Mouse (Mus musculus) stomach, postnatal 0 days (tissue): ENCODE results near the gene Plxna2. TPM values are rescaled to one million over a fixed set of nuclear protein-coding genes. Genes with fewer than 3 reads are reported as not detected.
A peak's percentile ranks its signal among the peaks of the same experiment; 100 is the strongest.

Experiments used
- ATAC-seq: fragments of 200-750 bp; cut with Nextera tagmentation; 2 replicates; pipeline ENCODE4 v1.8.0; 2017; ENCODE audit not compliant: low FRiP score, low TSS enrichment
- DNase-seq: peaks from one replicate; pipeline ENCODE4 v3.0.0-alpha.2; 2016; ENCODE audit warnings: low spot score
- H3K27ac ChIP-seq: fragments of 300-500 bp; sonication (generic); replicated peaks from 2 replicates; pipeline ENCODE4 v1.5.1; 2014; ENCODE audit warnings: mild to moderate bottlenecking, control low read depth
- H3K27me3 ChIP-seq: fragments of 300-500 bp; sonication (generic); 2 replicates; pipeline ENCODE4 v1.6.1; 2014; ENCODE audit warnings: low read length; ENCODE audit not compliant: control insufficient read depth, insufficient read depth
- H3K36me3 ChIP-seq: fragments of 300-500 bp; sonication (generic); 2 replicates; pipeline ENCODE4 v1.6.1; 2014; ENCODE audit warnings: low read length, mixed read lengths; ENCODE audit not compliant: control insufficient read depth, insufficient read depth
- H3K4me1 ChIP-seq: fragments of 300-500 bp; sonication (generic); replicated peaks from 2 replicates; pipeline ENCODE4 v1.6.1; 2014; ENCODE audit warnings: antibody characterized with exemption; ENCODE audit not compliant: control insufficient read depth, insufficient read depth
- H3K4me2 ChIP-seq: fragments of 300-500 bp; sonication (generic); replicated peaks from 2 replicates; pipeline ENCODE4 v1.6.1; 2014; ENCODE audit warnings: low read depth, mild to moderate bottlenecking, control low read depth, moderate library complexity
- H3K4me3 ChIP-seq: fragments of 300-500 bp; sonication (generic); 2 replicates; pipeline ENCODE4 v1.5.1; 2014; ENCODE audit warnings: low read depth, low read length, control low read depth
- H3K9ac ChIP-seq: fragments of 300-500 bp; sonication (generic); 2 replicates; pipeline ENCODE4 v1.6.1; 2014; ENCODE audit warnings: mild to moderate bottlenecking, low read length, control low read depth, mixed read lengths
- H3K9me3 ChIP-seq: fragments of 300-500 bp; sonication (generic); 2 replicates; pipeline ENCODE4 v1.6.1; 2016; ENCODE audit warnings: low read length; ENCODE audit not compliant: control insufficient read depth
- CTCF ChIP-seq: IDR thresholded peaks from 2 replicates; pipeline ENCODE4 v1.5.1; 2016; ENCODE audit warnings: antibody characterized with exemption, low read depth, mild to moderate bottlenecking, moderate library complexity
- EP300 ChIP-seq: optimal IDR thresholded peaks from 2 replicates; pipeline ENCODE3; 2016; ENCODE audit warnings: antibody characterized with exemption
- WGBS: fragments of 180-500 bp; shearing (Covaris S2); extraction: QIAGEN DNeasy Blood & Tissue Kit; methylation state at CpG from one replicate; pipeline ENCODE4 v1.1.7; 2014; 5-methylcytosine and 5-hydroxymethylcytosine counted together
- polyA plus RNA-seq: library from polyadenylated mRNA; unstranded; fragments of >200 nt; fragmentation: Nextera tagmentation; extraction: Ambion mirVana; gene quantifications from 2 replicates; pipeline ENCODE4 v1.2.1, GENCODE M21; 2015

Plxna2 gene
- polyA plus RNA-seq, 1 experiment from 2014 or later, result 3.5 TPM

DNA sequence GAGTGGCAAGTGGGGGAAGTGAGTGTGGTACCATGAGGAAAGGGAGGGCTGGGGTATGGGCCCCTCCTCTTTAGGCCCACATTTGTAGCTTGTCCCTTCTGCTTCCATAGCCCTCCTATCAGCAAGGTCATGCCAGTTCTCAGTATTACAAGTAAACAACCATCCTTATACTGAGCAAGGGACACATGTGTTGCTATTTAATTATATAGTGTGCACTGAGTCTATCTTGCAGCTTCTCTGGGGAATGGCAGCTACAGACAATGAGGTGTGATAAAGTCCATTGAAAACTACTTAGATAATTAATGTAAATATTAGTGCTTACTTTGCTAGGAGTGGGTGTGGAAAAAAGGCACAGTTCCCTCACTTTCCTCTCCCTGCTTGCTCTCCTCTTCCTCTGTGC lies 75.0 kb downstream of the Plxna2 start:
- Histone ChIP-seq H3K9me3 (no peaks in the 10 kb centered on the region), H3K4me3 (no peak overlapping the region), H3K27ac (no peak overlapping the region), H3K27me3 (no peaks in the 10 kb centered on the region), H3K9ac (no peak overlapping the region), H3K4me2 (no peak overlapping the region), H3K4me1 (peaks cover 3% of the 10 kb centered on the region; the same call in 1 of the 2 replicates), H3K36me3 (no peaks in the 10 kb centered on the region)
- DNase-seq (no peak), ATAC-seq (peak; percentile 50; the same call in 1 of the 2 replicates)
- no peak for TF ChIP-seq EP300
- no peak for TF ChIP-seq CTCF

DNA sequence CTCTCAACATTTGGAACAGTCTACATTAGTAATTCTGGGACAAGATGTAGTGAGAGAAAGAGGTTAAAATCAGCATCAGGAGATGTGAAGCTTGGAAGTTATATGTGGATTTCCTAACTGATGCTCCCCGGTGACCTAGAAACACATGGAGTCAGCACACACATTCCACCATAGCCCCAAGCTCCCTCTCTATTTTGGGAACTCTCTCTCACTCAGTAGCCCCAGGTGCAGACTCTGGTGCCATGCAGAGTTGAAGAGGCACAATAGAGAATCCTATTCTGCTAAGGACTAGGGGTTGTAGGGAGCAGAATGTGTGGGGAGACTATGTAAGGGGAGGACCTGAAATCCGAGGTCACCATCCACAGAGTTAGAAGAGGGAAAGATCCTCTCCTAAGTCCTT lies 75.5 kb downstream of the Plxna2 start:
- H3K36me3 ChIP-seq, result no peaks in the 10 kb centered on the region
- peaks cover 3% of the 10 kb centered on the region; the same call in 1 of the 2 replicates for H3K4me1 ChIP-seq
- no peaks in the 10 kb centered on the region for H3K9me3 ChIP-seq
- DNase-seq (no peak), ATAC-seq (no peak)
- H3K4me3 ChIP-seq, result no peak overlapping the region
- WGBS, result 58% methylated on average over 2 of the region's 2 CpGs
- H3K27ac ChIP-seq, result no peak overlapping the region
- H3K9ac ChIP-seq, result no peak overlapping the region
- H3K4me2 ChIP-seq, result no peak overlapping the region
- no peaks in the 10 kb centered on the region for H3K27me3 ChIP-seq
- no peak for TF ChIP-seq EP300
- no peak for TF ChIP-seq CTCF

DNA sequence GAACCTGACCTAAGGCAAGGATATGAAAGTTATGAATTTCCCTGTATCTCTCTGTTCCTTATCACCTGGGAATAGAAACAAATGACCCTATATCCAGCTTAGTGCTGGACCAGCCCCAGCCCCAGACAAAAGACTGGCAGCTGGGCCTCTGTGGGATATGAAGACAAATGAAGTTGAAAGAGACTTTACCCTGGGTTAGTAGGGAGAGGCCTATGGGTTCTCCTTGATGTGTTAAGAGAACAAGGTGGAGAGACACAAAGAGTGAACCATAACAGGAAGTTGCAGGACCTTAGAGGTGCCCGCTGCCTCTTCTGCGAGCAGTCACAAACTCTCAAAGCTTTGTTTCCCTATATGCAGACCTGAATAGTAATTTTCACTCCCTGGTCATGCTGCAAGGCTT lies 76.8 kb downstream of the Plxna2 start:
- no peak for DNase-seq
- H3K4me1 ChIP-seq, result peaks cover 3% of the 10 kb centered on the region; the same call in 1 of the 2 replicates
- H3K4me2 ChIP-seq, result no peak overlapping the region
- TF ChIP-seq CTCF, result no peak
- no peak for TF ChIP-seq EP300
- H3K9me3 ChIP-seq, result no peaks in the 10 kb centered on the region
- H3K4me3 ChIP-seq, result no peak overlapping the region
- no peaks in the 10 kb centered on the region for H3K36me3 ChIP-seq
- no peak overlapping the region for H3K27ac ChIP-seq
- 54% methylated on average over 2 of the region's 2 CpGs for WGBS
- 0 out of 2 replicates have a peak, but pooled peaks have one; percentile 49 for ATAC-seq
- no peak overlapping the region for H3K9ac ChIP-seq
- H3K27me3 ChIP-seq, result no peaks in the 10 kb centered on the region

DNA sequence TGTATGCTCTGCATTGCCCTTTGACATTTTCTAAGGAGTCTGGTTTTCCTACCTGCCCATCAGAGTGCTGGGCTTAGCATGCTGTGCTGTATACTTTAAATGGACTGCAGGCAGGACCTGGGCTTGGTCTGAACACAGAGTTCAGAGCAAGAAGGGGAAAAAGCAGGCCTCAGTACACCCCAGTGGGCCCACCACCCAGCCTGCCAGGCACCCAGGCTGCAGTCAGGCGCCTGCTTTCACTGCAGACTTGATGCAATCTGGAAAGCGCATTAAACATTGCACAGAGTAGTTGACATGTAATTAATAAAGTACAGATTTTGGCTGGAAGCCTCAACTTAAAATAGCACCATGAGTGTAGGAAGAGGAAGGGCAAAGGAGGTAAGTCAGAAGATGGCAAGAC lies 79.4 kb downstream of the Plxna2 start:
- H3K9me3 ChIP-seq, result no peaks in the 10 kb centered on the region

DNA sequence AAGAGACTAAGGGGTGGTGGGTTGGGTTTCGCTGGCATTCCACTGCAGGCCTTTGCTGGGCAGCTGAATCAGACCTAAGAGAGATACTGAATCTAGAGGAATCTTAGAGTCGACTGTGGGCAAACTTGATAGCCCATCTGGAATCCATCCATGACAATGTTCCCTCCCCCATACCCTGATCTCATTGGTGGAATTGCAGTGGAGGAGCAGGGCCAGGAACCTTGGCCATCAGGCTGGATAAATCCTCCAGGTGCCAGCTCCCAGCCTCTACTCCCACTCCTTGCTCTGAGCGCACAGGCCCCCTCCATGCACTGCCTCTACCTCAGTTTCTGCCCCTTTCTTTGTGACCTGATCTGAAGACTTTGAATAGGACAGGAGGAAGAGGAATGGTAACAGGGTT lies 81.3 kb downstream of the Plxna2 start:
- Histone ChIP-seq H3K4me1 (peaks cover 3% of the 10 kb centered on the region; the same call in 1 of the 2 replicates), H3K4me3 (no peak overlapping the region), H3K27ac (no peak overlapping the region), H3K9me3 (no peaks in the 10 kb centered on the region), H3K4me2 (no peak overlapping the region), H3K9ac (no peak overlapping the region), H3K27me3 (no peaks in the 10 kb centered on the region), H3K36me3 (no peaks in the 10 kb centered on the region)
- DNase-seq (no peak), ATAC-seq (no peak)
- 75% methylated on average over 3 of the region's 3 CpGs for WGBS
- TF ChIP-seq CTCF (no peak), EP300 (no peak)

More for the DNA sequence above, 79.4 kb downstream of the Plxna2 start:
- WGBS, result 45% methylated on average over 2 of the region's 2 CpGs
- Histone ChIP-seq H3K27ac (no peak overlapping the region), H3K36me3 (no peaks in the 10 kb centered on the region), H3K9ac (no peak overlapping the region), H3K4me1 (peaks cover 3% of the 10 kb centered on the region; the same call in 1 of the 2 replicates), H3K4me3 (no peak overlapping the region), H3K27me3 (no peaks in the 10 kb centered on the region), H3K4me2 (no peak overlapping the region)
- TF ChIP-seq CTCF, result no peak
- TF ChIP-seq EP300, result no peak
- DNase-seq, result no peak
- no peak for ATAC-seq

DNA sequence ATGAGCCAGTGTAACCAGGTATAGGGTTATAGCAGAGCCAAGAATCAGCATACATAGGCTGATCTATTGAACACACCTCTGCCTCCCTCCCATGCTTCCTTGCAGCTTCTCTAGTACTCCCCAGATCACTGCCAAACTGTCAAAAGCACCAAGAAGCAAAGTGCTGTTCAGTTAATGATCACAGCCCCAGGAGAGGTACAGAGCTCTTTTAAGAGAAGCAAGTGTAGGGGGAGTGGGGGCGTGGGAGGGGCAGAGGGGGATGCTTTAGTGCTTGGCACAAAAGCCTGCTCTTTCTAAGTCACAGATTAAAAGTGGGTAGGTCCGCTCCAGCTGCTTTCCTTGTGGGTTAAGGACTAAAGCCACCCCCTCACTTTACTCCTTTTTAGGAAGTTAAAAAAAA lies 85.2 kb downstream of the Plxna2 start:
- ATAC-seq (no peak), DNase-seq (no peak)
- no peak overlapping the region for H3K4me2 ChIP-seq

More for the DNA sequence above, 85.2 kb downstream of the Plxna2 start:
- H3K9me3 ChIP-seq, result no peaks in the 10 kb centered on the region
- no peaks in the 10 kb centered on the region for H3K36me3 ChIP-seq
- no peaks in the 10 kb centered on the region for H3K4me1 ChIP-seq
- 55% methylated on average over 2 of the region's 2 CpGs for WGBS
- no peak overlapping the region for H3K4me3 ChIP-seq
- TF ChIP-seq CTCF (no peak), EP300 (no peak)
- no peak overlapping the region for H3K27ac ChIP-seq
- H3K9ac ChIP-seq, result no peak overlapping the region
- H3K27me3 ChIP-seq, result no peaks in the 10 kb centered on the region
